Mouse (Mus musculus) embryonic facial prominence, embryonic 15.5 days (tissue): Measurements from ENCODE around the gene Chst5. TPM values are rescaled to one million over a fixed set of nuclear protein-coding genes. Genes with fewer than 3 reads are reported as not detected.
A peak's percentile ranks its signal among the peaks of the same experiment; 100 is the strongest.
"Not testable (repeated sequence)": the region's sequence is repeated elsewhere in the genome, so short reads cannot be mapped to it uniquely, and the experiment has no call there.

ENCODE experiments used
- ATAC-seq: fragments of 200-750 bp; cut with Nextera tagmentation; 2 replicates; pipeline ENCODE4 v1.8.0; 2017; ENCODE audit warnings: low read depth, moderate TSS enrichment; ENCODE audit not compliant: insufficient number of reproducible peaks, low FRiP score, low TSS enrichment
- H3K27ac ChIP-seq: fragments of 300-500 bp; sonication (generic); replicated peaks from 2 replicates; pipeline ENCODE4 v1.5.1; 2015; ENCODE audit warnings: mild to moderate bottlenecking, inconsistent platforms
- H3K27me3 ChIP-seq: fragments of 300-500 bp; sonication (generic); 2 replicates; pipeline ENCODE4 v1.6.1; 2015; ENCODE audit warnings: inconsistent platforms
- H3K36me3 ChIP-seq: fragments of 300-500 bp; sonication (generic); 2 replicates; pipeline ENCODE4 v1.6.1; 2015; ENCODE audit warnings: mild to moderate bottlenecking, inconsistent platforms
- H3K4me1 ChIP-seq: fragments of 300-500 bp; sonication (generic); 2 replicates; pipeline ENCODE4 v1.6.1; 2015; ENCODE audit warnings: inconsistent platforms
- H3K4me2 ChIP-seq: fragments of 300-500 bp; sonication (generic); replicated peaks from 2 replicates; pipeline ENCODE4 v1.6.1; 2015; ENCODE audit warnings: mild to moderate bottlenecking, inconsistent platforms
- H3K4me3 ChIP-seq: fragments of 300-500 bp; sonication (generic); replicated peaks from 2 replicates; pipeline ENCODE4 v1.5.1; 2015; ENCODE audit warnings: mild to moderate bottlenecking, inconsistent platforms
- H3K9ac ChIP-seq: fragments of 300-500 bp; sonication (generic); 2 replicates; pipeline ENCODE4 v1.6.1; 2015; ENCODE audit warnings: inconsistent platforms
- H3K9me3 ChIP-seq: fragments of 300-500 bp; sonication (generic); replicated peaks from 2 replicates; pipeline ENCODE4 v1.6.1; 2016; ENCODE audit warnings: inconsistent platforms
- WGBS: fragments of 180-500 bp; shearing (Covaris S2); methylation state at CpG from one replicate; pipeline ENCODE4 v1.1.7; 2015; 5-methylcytosine and 5-hydroxymethylcytosine counted together
- polyA plus RNA-seq: library from polyadenylated mRNA; unstranded; fragments of >200 nt; fragmentation: Nextera tagmentation; extraction: Ambion mirVana; gene quantifications from 2 replicates; pipeline ENCODE4 v1.2.1, GENCODE M21; 2015

Chst5 gene
- polyA plus RNA-seq, 1 experiment from 2014 or later, result 5.8 TPM

DNA sequence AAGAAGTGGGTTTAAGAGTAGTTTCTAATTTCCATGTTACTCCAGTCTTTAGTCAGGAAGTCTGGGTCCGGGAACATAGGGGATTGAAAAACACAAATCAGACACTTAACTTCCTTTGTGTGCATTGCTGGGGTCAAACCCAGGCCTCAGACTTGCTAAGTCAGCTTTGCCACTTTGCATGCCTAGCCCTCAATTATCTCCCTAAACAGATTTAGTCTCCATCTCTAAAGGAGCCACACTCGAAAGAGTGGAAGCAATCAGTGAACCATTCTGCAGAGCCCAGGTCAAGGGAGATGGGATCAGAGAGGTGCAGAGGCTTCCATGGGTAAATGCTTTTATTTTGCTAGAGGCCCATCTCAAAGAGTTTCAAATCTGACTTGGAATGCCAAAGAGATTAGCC, 41.6 kb downstream of the Chst5 start:
- Histone ChIP-seq H3K36me3 (peaks cover 28% of the 10 kb centered on the region), H3K27me3 (no peaks in the 10 kb centered on the region), H3K4me2 (no peak overlapping the region), H3K27ac (no peak overlapping the region), H3K4me3 (no peak overlapping the region), H3K4me1 (no peaks in the 10 kb centered on the region), H3K9ac (no peak overlapping the region), H3K9me3 (no peaks in the 10 kb centered on the region)
- ATAC-seq, result no peak
- WGBS, result 27% methylated on average over 2 of the region's 2 CpGs

DNA sequence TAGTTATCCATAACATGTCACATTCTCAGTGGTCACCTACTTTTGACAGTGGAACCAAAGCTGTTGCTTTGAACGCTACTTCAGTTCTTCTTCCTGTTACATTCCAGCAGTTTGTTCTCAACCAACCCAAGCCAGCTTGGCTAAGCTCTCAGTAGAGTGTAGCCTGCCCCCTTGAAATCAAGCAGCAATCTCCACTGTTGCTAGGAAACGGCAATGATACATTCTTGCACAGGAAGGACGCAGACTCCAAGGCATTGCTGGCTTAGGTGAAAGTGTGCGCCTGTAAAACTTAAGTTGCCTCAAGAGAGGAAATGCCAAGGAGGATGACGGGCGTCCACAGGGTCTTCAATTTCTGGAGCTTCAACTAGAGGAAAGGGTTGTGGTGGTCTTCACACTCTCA, 44.4 kb downstream of the Chst5 start:
- Histone ChIP-seq H3K27me3 (no peaks in the 10 kb centered on the region), H3K4me3 (no peak overlapping the region), H3K36me3 (peaks cover 28% of the 10 kb centered on the region), H3K9ac (no peak overlapping the region), H3K4me2 (no peak overlapping the region), H3K9me3 (no peaks in the 10 kb centered on the region), H3K27ac (no peak overlapping the region), H3K4me1 (no peaks in the 10 kb centered on the region)
- 89% methylated on average over 6 of the region's 6 CpGs for WGBS
- ATAC-seq, result no peak

- WGBS, result 94% methylated on average over 8 of the region's 8 CpGs
- no peak overlapping the region for H3K4me2 ChIP-seq
- H3K4me1 ChIP-seq, result no peaks in the 10 kb centered on the region
- peaks cover 28% of the 10 kb centered on the region for H3K36me3 ChIP-seq
- H3K9me3 ChIP-seq, result no peaks in the 10 kb centered on the region
- no peak overlapping the region for H3K9ac ChIP-seq
- no peak overlapping the region for H3K27ac ChIP-seq
- ATAC-seq, result no peak
- no peak overlapping the region for H3K4me3 ChIP-seq
- H3K27me3 ChIP-seq, result no peaks in the 10 kb centered on the region
Measured at GRCm38 (mm10) chr8:111865130-111865852, 45.0 kb downstream of the Chst5 start.

DNA sequence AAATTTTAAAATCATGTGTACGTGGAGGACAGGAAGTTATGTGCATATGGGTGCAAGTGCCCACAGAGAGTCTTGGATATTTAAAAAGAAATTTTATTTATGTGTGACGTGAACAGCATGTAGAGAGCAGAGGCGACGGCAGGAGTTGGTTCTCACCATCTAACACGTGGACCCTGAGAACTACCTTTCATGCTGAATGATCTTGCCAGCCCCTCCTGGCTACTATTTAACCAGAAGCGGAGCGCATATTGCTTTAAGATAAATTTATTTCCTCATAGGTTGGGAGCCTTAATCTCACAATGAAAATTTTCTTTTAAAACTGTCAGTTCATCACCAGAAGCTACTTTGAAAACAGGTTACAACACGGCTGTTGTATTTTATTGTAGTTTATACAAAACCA, 45.6 kb downstream of the Chst5 start:
- Histone ChIP-seq H3K36me3 (peaks cover 28% of the 10 kb centered on the region), H3K27me3 (no peaks in the 10 kb centered on the region), H3K9me3 (no peaks in the 10 kb centered on the region), H3K4me3 (no peak overlapping the region), H3K9ac (no peak overlapping the region), H3K4me1 (no peaks in the 10 kb centered on the region), H3K4me2 (no peak overlapping the region), H3K27ac (no peak overlapping the region)
- ATAC-seq, result no peak
- WGBS, result 90% methylated on average over 8 of the region's 8 CpGs

GRCm38 (mm10) chr8:111863280-111863679, 47.0 kb downstream of the Chst5 start:
- 86% methylated on average over 4 of the region's 4 CpGs for WGBS
- Histone ChIP-seq H3K27me3 (no peaks in the 10 kb centered on the region), H3K36me3 (peaks cover 25% of the 10 kb centered on the region), H3K4me3 (no peak overlapping the region), H3K27ac (no peak overlapping the region), H3K4me2 (no peak overlapping the region), H3K9ac (no peak overlapping the region), H3K9me3 (no peaks in the 10 kb centered on the region), H3K4me1 (no peaks in the 10 kb centered on the region)
- no peak for ATAC-seq

DNA sequence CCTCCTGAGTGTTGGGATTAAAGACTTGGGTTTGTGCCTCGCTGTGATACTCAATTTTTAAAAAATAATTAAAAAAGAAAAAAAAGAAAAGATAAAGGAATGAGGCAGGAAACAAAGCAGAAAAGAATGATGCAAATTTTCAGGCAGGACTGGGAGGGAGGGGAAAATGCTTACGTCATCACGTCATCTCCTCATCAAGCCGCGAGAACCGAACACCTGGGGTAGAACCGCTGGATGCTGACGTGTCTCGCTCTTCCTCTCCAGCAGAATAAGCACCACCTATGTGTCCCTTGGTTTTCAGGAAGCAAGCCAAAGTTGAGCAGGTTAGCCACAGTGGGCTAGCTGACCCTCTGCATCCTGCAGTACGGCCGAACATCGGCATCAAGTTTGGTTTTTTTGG, 54.3 kb downstream of the Chst5 start:
- H3K9ac ChIP-seq, result no peak overlapping the region
- 89% methylated on average over 12 of the region's 12 CpGs for WGBS
- peaks cover 11% of the 10 kb centered on the region for H3K4me1 ChIP-seq
- H3K4me3 ChIP-seq, result no peak overlapping the region
- H3K36me3 ChIP-seq, result no peaks in the 10 kb centered on the region
- no peak for ATAC-seq
- no peaks in the 10 kb centered on the region for H3K9me3 ChIP-seq
- H3K4me2 ChIP-seq, result no peak overlapping the region
- no peak overlapping the region for H3K27ac ChIP-seq
- H3K27me3 ChIP-seq, result no peaks in the 10 kb centered on the region

GRCm38 (mm10) chr8:111853861-111854501, 56.3 kb downstream of the Chst5 start, which contains the start of gene Cfdp1:
Cfdp1 (minus strand) TSS chr8:111854291.
- H3K4me3 ChIP-seq, result peak within 1 kb of the TSS; percentile 90
- H3K36me3 ChIP-seq, result 0 out of 2 replicates have a peak, but pooled peaks cover 3% of the 10 kb centered on the region
- no peaks in the 10 kb centered on the region for H3K9me3 ChIP-seq
- H3K27me3 ChIP-seq, result no peaks in the 10 kb centered on the region
- peaks cover 20% of the 10 kb centered on the region for H3K4me1 ChIP-seq
- peak within 1 kb of the TSS; percentile 71 for H3K4me2 ChIP-seq
- peak; percentile 100 for ATAC-seq
- H3K27ac ChIP-seq, result peak within 1 kb of the TSS; percentile 79
- peak within 1 kb of the TSS; percentile 83 for H3K9ac ChIP-seq
- under 1% methylated on average over 53 of the region's 53 CpGs for WGBS

DNA sequence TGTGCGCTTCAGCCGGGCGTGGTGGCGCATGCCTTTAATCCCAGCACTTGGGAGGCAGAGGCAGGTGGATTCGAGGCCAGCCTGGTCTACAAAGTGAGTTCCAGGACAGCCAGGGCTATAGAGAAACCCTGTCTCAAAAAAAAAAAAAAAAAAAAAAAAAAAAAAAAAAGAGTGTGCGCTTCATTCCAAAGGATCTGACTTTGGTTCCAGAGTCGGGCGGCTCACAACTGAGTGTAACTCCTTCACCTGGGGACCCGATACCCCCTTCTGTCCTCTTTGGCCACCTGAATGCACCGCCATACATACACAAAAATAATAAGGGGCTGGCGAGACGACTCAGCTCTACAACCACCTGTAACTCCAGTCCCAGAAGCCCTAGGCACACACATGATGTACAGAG, 57.0 kb downstream of the Chst5 start:
- H3K27me3 ChIP-seq, H3K36me3 ChIP-seq, ATAC-seq, H3K9me3 ChIP-seq, H3K27ac ChIP-seq: not testable (repeated sequence)
- peak overlapping the region; percentile 83 for H3K9ac ChIP-seq
- peak overlapping the region; percentile 90 for H3K4me3 ChIP-seq
- WGBS, result 47% methylated on average over 11 of the region's 12 CpGs
- H3K4me2 ChIP-seq, result peak overlapping the region; percentile 71
- H3K4me1 ChIP-seq, result peaks cover 20% of the 10 kb centered on the region

DNA sequence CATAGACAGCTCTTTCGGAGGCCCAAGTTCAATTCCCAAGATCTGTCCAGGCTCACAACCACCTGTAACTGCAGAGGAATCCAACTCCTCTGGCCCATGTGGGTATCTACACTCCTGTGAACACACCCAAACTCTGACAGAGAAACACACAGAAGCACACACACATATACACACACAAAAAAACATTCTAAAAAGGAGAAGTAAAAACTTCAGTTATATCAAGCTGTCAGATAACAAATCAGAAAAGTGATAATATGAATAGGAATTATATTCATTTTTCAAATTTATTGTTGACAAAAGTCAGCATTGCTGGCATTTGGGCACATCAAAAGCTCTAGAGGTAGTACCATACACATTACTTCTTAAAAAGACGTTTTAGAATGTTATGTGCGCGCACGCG, 63.5 kb downstream of the Chst5 start:
- no peak overlapping the region for H3K4me2 ChIP-seq
- no peaks in the 10 kb centered on the region for H3K27me3 ChIP-seq
- no peak for ATAC-seq
- no peak overlapping the region for H3K4me3 ChIP-seq
- H3K36me3 ChIP-seq, result peaks cover 26% of the 10 kb centered on the region
- no peaks in the 10 kb centered on the region for H3K9me3 ChIP-seq
- WGBS, result 91% methylated on average over 6 of the region's 6 CpGs
- 0 out of 2 replicates have a peak, but pooled peaks cover 8% of the 10 kb centered on the region for H3K4me1 ChIP-seq
- H3K27ac ChIP-seq, result no peak overlapping the region
- no peak overlapping the region for H3K9ac ChIP-seq

Other genes with a start within 250 kb of the Chst5 start
- gene Ctrb1, start 219.4 kb downstream of the Chst5 start, polyA plus RNA-seq, result 0.32 TPM in 1 of 2 replicates, not detected in the other
- 31.9 and 40.2 TPM in 2 replicates for gene Bcar1, start 166.6 kb downstream of the Chst5 start, polyA plus RNA-seq
- 217 and 219 TPM in 2 replicates for gene Cfdp1, start 56.2 kb downstream of the Chst5 start, polyA plus RNA-seq
- 7.3 and 9.3 TPM in 2 replicates for gene Tmem170, start 33.7 kb downstream of the Chst5 start, polyA plus RNA-seq
- gene Tmem231, start 23.4 kb upstream of the Chst5 start, polyA plus RNA-seq, result 18.8 and 22.4 TPM in 2 replicates
- 173 and 189 TPM in 2 replicates for gene Gabarapl2, start 30.3 kb upstream of the Chst5 start, polyA plus RNA-seq
- 8.3 and 10.1 TPM in 2 replicates for gene Adat1, start 81.9 kb upstream of the Chst5 start, polyA plus RNA-seq
- 172 and 175 TPM in 2 replicates for gene Kars, start 100.9 kb upstream of the Chst5 start, polyA plus RNA-seq
- gene Terf2ip, start 101.0 kb upstream of the Chst5 start, polyA plus RNA-seq, result 25.1 and 25.4 TPM in 2 replicates
- 0.65 and 0.81 TPM in 2 replicates for gene Gm6793, start 104.6 kb upstream of the Chst5 start, polyA plus RNA-seq